Mouse (Mus musculus): ENCODE measurements around the gene Prpf39. TPM values are rescaled to one million over a fixed set of nuclear protein-coding genes. Genes with fewer than 3 reads are reported as not detected.

The Prpf39 gene
- polyA plus RNA-seq, 1 experiment = 12.8 TPM

Other genes starting within 250 kb of the Prpf39 start
- gene Gm527, start 118.4 kb upstream of the Prpf39 start, polyA plus RNA-seq (2012; rRNA removed) = 1.4 and 1.6 TPM in 2 replicates
- 3.1 and 3.9 TPM in 2 replicates for gene Klhl28, start 70.8 kb upstream of the Prpf39 start, polyA plus RNA-seq (2012; rRNA removed)
- gene Togaram1, start 70.5 kb upstream of the Prpf39 start, polyA plus RNA-seq (2012; rRNA removed) = 6.5 and 7.6 TPM in 2 replicates
- gene Fkbp3, start 37.7 kb downstream of the Prpf39 start, polyA plus RNA-seq (2012; rRNA removed) = 33.0 and 40.2 TPM in 2 replicates
- gene Fancm, start 39.3 kb downstream of the Prpf39 start, polyA plus RNA-seq (2012; rRNA removed) = 3.8 and 4.3 TPM in 2 replicates
- gene Mis18bp1, start 136.3 kb downstream of the Prpf39 start, polyA plus RNA-seq (2012; rRNA removed) = 0.10 and 0.14 TPM in 2 replicates
- 0.08 and 0.34 TPM in 2 replicates for gene Wdr20rt, start 189.2 kb downstream of the Prpf39 start, polyA plus RNA-seq (2012; rRNA removed)